Mouse (Mus musculus): ENCODE results near the gene Tecpr2. TPM values are rescaled to one million over a fixed set of nuclear protein-coding genes. Genes with fewer than 3 reads are reported as not detected.

Gene Tecpr2
- polyA plus RNA-seq, 1 experiment from 2014 or later: 6.7 TPM

DNA sequence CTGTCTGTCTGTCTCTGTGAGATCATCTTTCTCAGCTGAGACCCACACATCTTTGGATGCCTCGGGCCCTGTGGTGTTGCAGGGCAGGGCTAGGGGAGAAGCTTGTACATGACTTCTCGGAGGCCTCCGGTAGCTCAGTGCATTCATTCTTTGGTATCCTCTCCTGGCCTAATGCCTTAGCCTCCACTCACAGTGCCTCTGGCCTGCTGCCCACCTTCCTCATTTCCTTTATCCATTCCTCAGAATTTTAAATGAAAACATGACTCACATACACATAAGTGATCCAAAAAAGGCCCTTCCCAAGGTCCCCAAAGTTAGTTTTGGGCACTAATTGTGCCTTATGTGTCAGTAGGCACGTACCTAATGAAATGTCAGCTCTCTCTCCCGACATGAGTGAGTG, 48.4 kb downstream of the Tecpr2 start:
- Histone ChIP-seq H3K4me3 (no peak overlapping the region), H3K4me1 (no peaks in the 10 kb centered on the region), H3K27ac (no peak overlapping the region), H3K9me3 (replicated peaks) (no peaks in the 10 kb centered on the region), H3K36me3 (peaks cover 53% of the 10 kb centered on the region), H3K27me3 (ENCODE audit: low read depth, poor library complexity, severe bottlenecking) (no peaks in the 10 kb centered on the region)
- no peak for DNase-seq (ENCODE audit: low spot score)
- 92% methylated on average over 5 of the region's 5 CpGs for WGBS

DNA sequence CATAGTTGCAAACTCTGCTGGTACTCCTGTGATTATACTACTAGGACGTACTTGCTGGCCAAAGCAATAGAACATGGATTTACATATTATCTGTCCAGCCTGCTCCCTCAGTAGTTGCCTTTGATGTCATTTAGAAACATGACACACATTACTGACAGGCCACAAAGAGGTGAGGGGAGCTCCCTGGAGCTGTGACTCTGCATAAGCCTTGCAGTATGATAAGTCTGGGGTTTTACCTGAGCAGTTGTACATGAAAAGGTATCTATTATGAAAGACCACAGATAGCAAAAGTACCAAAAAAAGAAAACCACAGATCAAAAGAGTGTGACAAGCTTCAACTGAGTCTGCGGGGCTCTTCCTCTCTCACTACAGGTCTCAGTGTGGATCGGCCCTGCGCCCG, 50.3 kb downstream of the Tecpr2 start:
- no peaks in the 10 kb centered on the region for H3K9me3 ChIP-seq (replicated peaks)
- H3K27ac ChIP-seq: no peak overlapping the region
- no peak overlapping the region for H3K4me3 ChIP-seq
- 94% methylated on average over 5 of the region's 5 CpGs for WGBS
- no peaks in the 10 kb centered on the region for H3K4me1 ChIP-seq
- no peaks in the 10 kb centered on the region for H3K27me3 ChIP-seq (ENCODE audit: low read depth, poor library complexity, severe bottlenecking)
- H3K36me3 ChIP-seq: peaks cover 45% of the 10 kb centered on the region
- DNase-seq (ENCODE audit: low spot score): no peak

- Histone ChIP-seq H3K27ac (no peak overlapping the region), H3K36me3 (peaks cover 55% of the 10 kb centered on the region)
- WGBS: 95% methylated on average over 3 of the region's 3 CpGs
Observed at GRCm38 (mm10) chr12:110940869-110941268, 51.8 kb downstream of the Tecpr2 start.

GRCm38 (mm10) chr12:110946216-110946615, 57.2 kb downstream of the Tecpr2 start:
- Histone ChIP-seq H3K9me3 (replicated peaks) (no peaks in the 10 kb centered on the region), H3K4me1 (no peaks in the 10 kb centered on the region), H3K27me3 (ENCODE audit: low read depth, poor library complexity, severe bottlenecking) (no peaks in the 10 kb centered on the region), H3K4me3 (no peak overlapping the region), H3K27ac (no peak overlapping the region), H3K36me3 (peaks cover 52% of the 10 kb centered on the region)
- DNase-seq (ENCODE audit: low spot score): no peak
- 92% methylated on average over 7 of the region's 7 CpGs for WGBS

More at GRCm38 (mm10) chr12:110940869-110941268, 51.8 kb downstream of the Tecpr2 start:
- no peak for DNase-seq (ENCODE audit: low spot score)
- H3K4me1 ChIP-seq: no peaks in the 10 kb centered on the region
- no peaks in the 10 kb centered on the region for H3K9me3 ChIP-seq (replicated peaks)
- no peak overlapping the region for H3K4me3 ChIP-seq
- no peaks in the 10 kb centered on the region for H3K27me3 ChIP-seq (ENCODE audit: low read depth, poor library complexity, severe bottlenecking)

DNA sequence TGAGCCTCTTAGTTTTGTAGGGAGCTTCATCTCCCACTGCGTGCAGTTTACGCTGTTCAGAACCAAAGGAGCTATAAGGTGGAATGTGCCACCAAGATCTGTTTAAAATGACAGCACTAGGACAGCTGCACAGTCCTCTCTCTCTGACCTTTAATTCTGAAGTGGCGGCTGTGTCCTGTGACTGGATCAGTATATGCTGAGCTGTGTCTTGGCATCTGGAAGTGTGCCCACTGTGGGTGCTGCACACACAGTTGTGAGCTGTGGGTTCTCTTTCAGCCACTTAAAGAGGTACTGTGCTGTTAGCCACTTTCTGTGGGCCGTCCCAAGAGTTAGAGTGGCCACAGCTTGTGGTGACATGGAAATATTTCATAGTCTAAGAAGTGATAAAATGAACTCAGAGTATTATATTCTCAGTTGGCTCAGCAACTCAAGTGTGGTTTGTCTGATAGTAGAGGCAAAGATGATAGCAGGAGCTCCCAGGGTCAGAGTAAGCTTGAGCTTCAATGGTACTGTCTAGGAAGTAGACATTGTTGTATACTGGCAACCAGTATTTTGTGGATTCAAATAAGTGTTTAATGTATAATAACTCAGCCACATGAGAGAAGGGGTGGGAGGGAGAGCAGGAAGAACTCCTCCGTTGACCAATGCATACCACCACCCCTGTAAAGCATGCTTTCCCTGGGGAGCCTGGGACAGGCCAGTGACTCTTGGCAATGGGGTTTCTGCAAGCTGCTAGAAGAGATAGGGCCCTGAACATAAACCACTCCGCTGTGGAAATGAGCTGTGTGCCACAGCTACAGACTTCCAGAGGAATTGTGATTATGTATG, 59.2 kb downstream of the Tecpr2 start:
- H3K9me3 ChIP-seq (replicated peaks): no peaks in the 10 kb centered on the region
- no peak overlapping the region for H3K4me3 ChIP-seq
- no peak for DNase-seq (ENCODE audit: low spot score)
- H3K27ac ChIP-seq: no peak overlapping the region
- no peaks in the 10 kb centered on the region for H3K4me1 ChIP-seq
- 92% methylated on average over 6 of the region's 6 CpGs for WGBS
- no peaks in the 10 kb centered on the region for H3K27me3 ChIP-seq (ENCODE audit: low read depth, poor library complexity, severe bottlenecking)
- H3K36me3 ChIP-seq: peaks cover 43% of the 10 kb centered on the region

GRCm38 (mm10) chr12:110948910-110949201, 59.8 kb downstream of the Tecpr2 start:
- Histone ChIP-seq H3K27me3 (ENCODE audit: low read depth, poor library complexity, severe bottlenecking) (no peaks in the 10 kb centered on the region), H3K9me3 (replicated peaks) (no peaks in the 10 kb centered on the region), H3K4me3 (no peak overlapping the region), H3K27ac (no peak overlapping the region), H3K4me1 (no peaks in the 10 kb centered on the region), H3K36me3 (peaks cover 40% of the 10 kb centered on the region)
- no peak for DNase-seq (ENCODE audit: low spot score)
- WGBS: 86% methylated on average over 3 of the region's 3 CpGs

DNA sequence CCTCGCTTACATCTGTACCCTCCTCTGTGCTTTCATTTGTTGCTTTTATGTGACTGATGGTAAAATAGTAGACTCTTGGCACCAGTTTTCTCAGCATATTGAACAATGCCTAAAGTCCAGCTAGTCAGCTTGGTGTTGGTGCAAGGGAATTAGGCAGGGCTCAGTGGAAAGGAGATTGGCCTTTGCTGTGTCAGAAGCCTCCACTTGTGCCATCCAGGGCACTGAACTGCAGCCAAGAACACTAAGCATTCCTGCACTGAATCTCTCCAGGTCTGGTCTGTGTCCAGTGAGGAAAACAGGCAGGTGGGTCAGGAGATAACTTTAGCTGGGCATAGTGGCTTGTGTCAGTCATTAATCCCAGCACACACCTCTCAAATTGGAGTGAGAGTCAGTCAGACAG, 60.3 kb downstream of the Tecpr2 start:
- DNase-seq (ENCODE audit: low spot score): no peak
- Histone ChIP-seq H3K27me3 (ENCODE audit: low read depth, poor library complexity, severe bottlenecking) (no peaks in the 10 kb centered on the region), H3K36me3 (peaks cover 43% of the 10 kb centered on the region), H3K27ac (no peak overlapping the region), H3K4me3 (no peak overlapping the region), H3K9me3 (replicated peaks) (no peaks in the 10 kb centered on the region), H3K4me1 (no peaks in the 10 kb centered on the region)
- 100% methylated on average over 1 of the region's 1 CpGs for WGBS

- Histone ChIP-seq H3K9me3 (replicated peaks) (no peaks in the 10 kb centered on the region), H3K4me3 (no peak overlapping the region), H3K27ac (no peak overlapping the region), H3K27me3 (ENCODE audit: low read depth, poor library complexity, severe bottlenecking) (no peaks in the 10 kb centered on the region), H3K36me3 (peaks cover 43% of the 10 kb centered on the region), H3K4me1 (no peaks in the 10 kb centered on the region)
- no peak for DNase-seq (ENCODE audit: low spot score)
- 92% methylated on average over 4 of the region's 4 CpGs for WGBS
Observed at GRCm38 (mm10) chr12:110950151-110950550, 61.1 kb downstream of the Tecpr2 start.

GRCm38 (mm10) chr12:110951236-110951635, 62.2 kb downstream of the Tecpr2 start:
- no peak overlapping the region for H3K27ac ChIP-seq
- peaks cover 45% of the 10 kb centered on the region for H3K36me3 ChIP-seq
- H3K27me3 ChIP-seq (ENCODE audit: low read depth, poor library complexity, severe bottlenecking): no peaks in the 10 kb centered on the region
- no peak for DNase-seq (ENCODE audit: low spot score)
- H3K4me1 ChIP-seq: no peaks in the 10 kb centered on the region
- H3K9me3 ChIP-seq (replicated peaks): no peaks in the 10 kb centered on the region
- H3K4me3 ChIP-seq: no peak overlapping the region
- 86% methylated on average over 7 of the region's 7 CpGs for WGBS

- Histone ChIP-seq H3K4me1 (no peaks in the 10 kb centered on the region), H3K9me3 (replicated peaks) (no peaks in the 10 kb centered on the region), H3K36me3 (peaks cover 41% of the 10 kb centered on the region), H3K27me3 (ENCODE audit: low read depth, poor library complexity, severe bottlenecking) (no peaks in the 10 kb centered on the region), H3K27ac (no peak overlapping the region), H3K4me3 (no peak overlapping the region)
- 87% methylated on average over 6 of the region's 6 CpGs for WGBS
- DNase-seq (ENCODE audit: low spot score): no peak
Observed at GRCm38 (mm10) chr12:110952628-110953385, 63.7 kb downstream of the Tecpr2 start.

- Histone ChIP-seq H3K9me3 (replicated peaks) (no peaks in the 10 kb centered on the region), H3K4me3 (no peak overlapping the region), H3K4me1 (no peaks in the 10 kb centered on the region), H3K27ac (no peak overlapping the region), H3K27me3 (ENCODE audit: low read depth, poor library complexity, severe bottlenecking) (no peaks in the 10 kb centered on the region), H3K36me3 (peaks cover 34% of the 10 kb centered on the region)
- WGBS: 93% methylated on average over 3 of the region's 3 CpGs
- DNase-seq (ENCODE audit: low spot score): no peak
Observed at GRCm38 (mm10) chr12:110953443-110953842, 64.4 kb downstream of the Tecpr2 start.

- Histone ChIP-seq H3K36me3 (peaks cover 31% of the 10 kb centered on the region), H3K4me1 (no peaks in the 10 kb centered on the region), H3K4me3 (no peak overlapping the region), H3K9me3 (replicated peaks) (no peaks in the 10 kb centered on the region), H3K27ac (no peak overlapping the region), H3K27me3 (ENCODE audit: low read depth, poor library complexity, severe bottlenecking) (no peaks in the 10 kb centered on the region)
- WGBS: 98% methylated on average over 2 of the region's 2 CpGs
- DNase-seq (ENCODE audit: low spot score): no peak
Observed at GRCm38 (mm10) chr12:110953900-110954299, 64.8 kb downstream of the Tecpr2 start.

GRCm38 (mm10) chr12:110954351-110954991, 65.4 kb downstream of the Tecpr2 start:
- H3K36me3 ChIP-seq: peaks cover 32% of the 10 kb centered on the region
- no peaks in the 10 kb centered on the region for H3K9me3 ChIP-seq (replicated peaks)
- no peaks in the 10 kb centered on the region for H3K4me1 ChIP-seq
- H3K4me3 ChIP-seq: no peak overlapping the region
- H3K27ac ChIP-seq: no peak overlapping the region
- DNase-seq (ENCODE audit: low spot score): no peak
- no peaks in the 10 kb centered on the region for H3K27me3 ChIP-seq (ENCODE audit: low read depth, poor library complexity, severe bottlenecking)
- WGBS: 80% methylated on average over 4 of the region's 4 CpGs

Data from limb, embryonic 10.5 days (tissue).